Mouse (Mus musculus): ENCODE measurements around the gene Slc25a45. TPM values are rescaled to one million over a fixed set of nuclear protein-coding genes. Genes with fewer than 3 reads are reported as not detected.

The Slc25a45 gene
- polyA plus RNA-seq, 1 experiment from 2014 or later = 3.7 TPM

DNA sequence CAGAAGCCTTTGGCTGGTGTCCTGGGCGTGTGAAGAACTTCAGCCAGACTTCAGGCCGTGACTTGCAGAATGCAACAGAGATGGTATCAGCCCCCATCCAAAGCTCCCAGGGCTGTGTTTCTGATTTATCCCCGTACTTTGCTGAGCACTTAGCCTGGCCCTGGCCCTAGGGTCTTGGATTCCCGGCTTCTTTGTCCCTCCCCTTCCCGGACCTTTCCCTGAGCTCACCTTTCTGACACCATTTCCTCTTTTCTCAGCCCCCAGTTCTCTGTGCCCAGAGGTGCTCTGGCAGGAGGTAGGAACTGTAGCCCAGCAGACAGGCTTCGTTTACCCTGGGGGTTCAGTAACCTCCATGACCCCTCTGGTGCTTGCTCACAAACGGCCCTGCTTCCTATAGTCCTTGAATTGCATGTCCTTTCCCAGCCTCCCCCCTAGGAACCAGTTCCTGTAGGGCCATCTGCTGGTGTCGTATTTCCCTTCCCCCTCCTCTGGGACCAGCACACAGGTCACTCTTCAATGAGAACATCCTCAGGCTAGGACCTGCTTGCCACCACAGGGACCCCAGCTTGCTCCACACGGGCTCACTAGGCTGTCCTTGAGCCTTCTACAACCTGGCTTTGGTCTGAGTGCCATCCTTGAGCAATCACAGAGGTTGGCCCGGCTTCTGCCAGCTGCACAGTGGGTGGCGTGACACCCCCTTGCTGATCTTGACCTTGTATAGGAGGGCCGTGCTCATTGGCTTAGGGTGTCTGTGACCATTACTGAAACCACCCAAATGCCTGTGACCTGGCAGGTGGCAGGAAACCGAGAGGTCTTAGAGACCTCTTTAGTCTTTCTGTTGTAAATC lies 28.6 kb upstream of the Slc25a45 start:
- Histone ChIP-seq H3K9ac (peak overlapping the region; percentile 86), H3K4me2 (peak overlapping the region; percentile 80), H3K36me3 (peaks cover 30% of the 10 kb centered on the region), H3K27ac (replicated peaks) (peak overlapping the region; percentile 100), H3K4me3 (peak overlapping the region; percentile 40), H3K27me3 (replicated peaks) (no peaks in the 10 kb centered on the region), H3K4me1 (peaks cover 85% of the 10 kb centered on the region), H3K9me3 (no peaks in the 10 kb centered on the region)
- 29% methylated on average over 13 of the region's 13 CpGs for WGBS
- ATAC-seq (ENCODE audit: extremely low read depth, insufficient number of reproducible peaks, low FRiP score, low TSS enrichment) = no peak

DNA sequence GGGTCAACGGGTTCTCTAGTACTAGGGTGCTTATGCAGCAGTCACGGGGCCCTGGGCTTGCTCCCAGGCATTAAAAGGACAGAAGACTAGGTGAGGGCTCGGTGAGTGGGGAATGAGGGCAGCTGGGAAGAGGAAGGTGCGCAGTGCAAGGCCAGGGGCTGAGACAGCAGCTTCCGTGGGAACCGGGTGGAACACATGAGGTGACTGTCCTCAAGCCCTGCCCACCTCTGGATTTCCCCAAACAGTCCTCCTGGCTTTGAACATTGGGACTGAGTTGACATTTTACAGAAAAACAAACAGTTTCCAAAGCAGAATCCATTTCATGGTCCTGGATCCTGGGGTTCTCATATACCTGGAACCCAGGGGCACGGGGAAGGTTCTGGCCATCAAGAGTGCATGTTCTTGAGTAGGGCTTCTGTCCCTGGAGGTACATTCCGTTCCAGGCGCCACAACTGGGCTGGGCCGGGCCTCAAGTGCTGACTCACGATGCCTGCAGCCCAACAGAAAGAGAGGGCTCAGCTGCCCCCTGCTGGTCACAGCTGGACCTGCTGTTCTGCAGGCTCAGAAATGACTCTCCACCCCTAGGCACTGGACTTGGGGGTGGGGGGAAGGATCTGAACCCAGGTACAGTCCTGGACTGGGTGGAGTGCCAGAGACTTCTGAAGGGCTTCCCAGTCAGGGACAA lies 27.6 kb upstream of the Slc25a45 start:
- Histone ChIP-seq H3K9me3 (no peaks in the 10 kb centered on the region), H3K27me3 (replicated peaks) (no peaks in the 10 kb centered on the region), H3K27ac (replicated peaks) (peak overlapping the region; percentile 100), H3K4me2 (peak overlapping the region; percentile 80), H3K36me3 (peaks cover 38% of the 10 kb centered on the region), H3K9ac (peak overlapping the region; percentile 86), H3K4me1 (peaks cover 75% of the 10 kb centered on the region), H3K4me3 (peak overlapping the region; percentile 40)
- 0 out of 2 replicates have a peak, but pooled peaks have one; percentile 19 for ATAC-seq (ENCODE audit: extremely low read depth, insufficient number of reproducible peaks, low FRiP score, low TSS enrichment)
- 26% methylated on average over 11 of the region's 11 CpGs for WGBS

- Histone ChIP-seq H3K9ac (peak overlapping the region; percentile 42), H3K4me2 (peak overlapping the region; percentile 80), H3K27me3 (replicated peaks) (no peaks in the 10 kb centered on the region), H3K4me3 (no peak overlapping the region), H3K9me3 (no peaks in the 10 kb centered on the region), H3K27ac (replicated peaks) (peak overlapping the region; percentile 100; the same call in 1 of the 2 replicates), H3K4me1 (peaks cover 70% of the 10 kb centered on the region), H3K36me3 (peaks cover 47% of the 10 kb centered on the region)
- no peak for ATAC-seq (ENCODE audit: extremely low read depth, insufficient number of reproducible peaks, low FRiP score, low TSS enrichment)
- WGBS = 76% methylated on average over 3 of the region's 3 CpGs
Measured at GRCm38 (mm10) chr19:5850860-5851259, 26.7 kb upstream of the Slc25a45 start.

- Histone ChIP-seq H3K27ac (replicated peaks) (peak overlapping the region; percentile 88), H3K36me3 (peaks cover 53% of the 10 kb centered on the region), H3K4me2 (peak overlapping the region; percentile 80), H3K4me3 (peak overlapping the region; percentile 15; the same call in 1 of the 2 replicates), H3K9ac (peak overlapping the region; percentile 77), H3K9me3 (no peaks in the 10 kb centered on the region), H3K27me3 (replicated peaks) (no peaks in the 10 kb centered on the region), H3K4me1 (peaks cover 66% of the 10 kb centered on the region)
- no peak for ATAC-seq (ENCODE audit: extremely low read depth, insufficient number of reproducible peaks, low FRiP score, low TSS enrichment)
- WGBS = 33% methylated on average over 5 of the region's 5 CpGs
Measured at GRCm38 (mm10) chr19:5851481-5851971, 26.1 kb upstream of the Slc25a45 start.

GRCm38 (mm10) chr19:5852035-5852722 lies 25.4 kb upstream of the Slc25a45 start:
- WGBS = 41% methylated on average over 12 of the region's 12 CpGs
- Histone ChIP-seq H3K36me3 (peaks cover 60% of the 10 kb centered on the region), H3K4me1 (peaks cover 60% of the 10 kb centered on the region), H3K9me3 (no peaks in the 10 kb centered on the region), H3K4me3 (0 out of 2 replicates have a peak overlapping the region, but pooled peaks have one; percentile 5), H3K27me3 (replicated peaks) (no peaks in the 10 kb centered on the region), H3K9ac (peak overlapping the region; percentile 77), H3K4me2 (peak overlapping the region; percentile 80), H3K27ac (replicated peaks) (peak overlapping the region; percentile 88)
- no peak for ATAC-seq (ENCODE audit: extremely low read depth, insufficient number of reproducible peaks, low FRiP score, low TSS enrichment)

DNA sequence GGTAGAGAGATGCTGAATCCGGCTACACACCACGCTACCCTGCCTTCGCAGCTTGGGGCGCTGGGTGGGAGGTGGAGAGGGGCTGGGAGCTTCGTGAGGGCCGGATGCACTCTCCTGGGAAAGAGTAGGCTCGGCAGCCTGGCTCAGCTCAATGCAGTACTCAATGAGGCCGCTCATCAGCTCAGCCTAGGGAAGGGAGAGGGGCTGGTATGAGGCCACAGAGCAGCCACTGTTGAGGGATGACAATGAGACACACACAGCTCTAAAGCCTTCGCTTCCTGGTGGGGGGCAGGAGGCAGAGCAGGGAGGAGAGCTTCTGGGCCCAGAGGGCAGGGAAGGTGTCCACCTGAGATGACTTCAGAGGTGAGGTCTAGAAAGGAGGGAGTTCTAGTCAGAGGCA lies 21.0 kb upstream of the Slc25a45 start:
- Histone ChIP-seq H3K9ac (no peak overlapping the region), H3K27ac (replicated peaks) (no peak overlapping the region), H3K4me1 (peaks cover 16% of the 10 kb centered on the region), H3K4me3 (no peak overlapping the region), H3K36me3 (peaks cover 95% of the 10 kb centered on the region), H3K27me3 (replicated peaks) (no peaks in the 10 kb centered on the region), H3K4me2 (no peak overlapping the region), H3K9me3 (no peaks in the 10 kb centered on the region)
- WGBS = 86% methylated on average over 9 of the region's 9 CpGs
- no peak for ATAC-seq (ENCODE audit: extremely low read depth, insufficient number of reproducible peaks, low FRiP score, low TSS enrichment)

DNA sequence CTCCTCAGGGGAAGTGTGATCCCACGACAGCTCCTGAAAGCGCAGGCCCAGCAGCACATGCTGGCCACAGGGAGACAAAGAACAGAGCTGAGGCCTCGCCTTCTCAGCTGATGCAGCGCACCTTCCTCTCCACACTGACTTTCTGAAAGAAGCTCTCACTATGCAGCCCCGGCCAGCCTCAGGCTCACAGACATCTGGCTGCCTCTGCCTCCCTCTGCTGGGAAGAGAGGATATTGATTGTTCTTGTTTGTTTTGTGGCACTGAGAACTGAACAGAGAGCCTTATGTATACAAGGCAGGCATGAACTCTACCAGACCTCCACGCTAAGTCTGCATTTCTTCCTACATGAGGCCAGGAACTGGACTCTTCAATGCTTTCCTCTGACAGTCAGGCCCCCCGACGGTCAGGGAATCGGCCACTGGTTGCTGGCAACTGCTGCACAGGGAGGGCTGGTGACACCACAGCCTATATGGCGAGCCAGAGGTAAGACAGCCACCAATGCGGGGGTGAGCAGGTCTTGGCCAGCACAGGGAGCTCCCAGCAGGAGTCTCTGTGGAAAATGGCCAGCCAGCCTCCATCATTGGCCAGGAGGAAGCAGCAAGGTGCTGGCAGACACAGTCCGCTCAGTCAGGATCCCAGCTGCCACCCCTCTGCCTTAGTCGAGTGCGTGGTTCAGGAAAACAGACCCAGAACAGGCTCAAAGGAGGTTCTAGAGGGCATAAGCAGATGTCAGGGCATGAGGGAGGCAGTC lies 15.1 kb upstream of the Slc25a45 start:
- Histone ChIP-seq H3K36me3 (peaks cover 100% of the 10 kb centered on the region), H3K27ac (replicated peaks) (no peak overlapping the region), H3K4me3 (no peak overlapping the region), H3K4me2 (no peak overlapping the region), H3K27me3 (replicated peaks) (no peaks in the 10 kb centered on the region), H3K9ac (no peak overlapping the region), H3K4me1 (peaks cover 14% of the 10 kb centered on the region), H3K9me3 (no peaks in the 10 kb centered on the region)
- ATAC-seq (ENCODE audit: extremely low read depth, insufficient number of reproducible peaks, low FRiP score, low TSS enrichment) = no peak
- 95% methylated on average over 14 of the region's 14 CpGs for WGBS

GRCm38 (mm10) chr19:5863776-5864175 lies 13.8 kb upstream of the Slc25a45 start:
- H3K9me3 ChIP-seq = no peaks in the 10 kb centered on the region

DNA sequence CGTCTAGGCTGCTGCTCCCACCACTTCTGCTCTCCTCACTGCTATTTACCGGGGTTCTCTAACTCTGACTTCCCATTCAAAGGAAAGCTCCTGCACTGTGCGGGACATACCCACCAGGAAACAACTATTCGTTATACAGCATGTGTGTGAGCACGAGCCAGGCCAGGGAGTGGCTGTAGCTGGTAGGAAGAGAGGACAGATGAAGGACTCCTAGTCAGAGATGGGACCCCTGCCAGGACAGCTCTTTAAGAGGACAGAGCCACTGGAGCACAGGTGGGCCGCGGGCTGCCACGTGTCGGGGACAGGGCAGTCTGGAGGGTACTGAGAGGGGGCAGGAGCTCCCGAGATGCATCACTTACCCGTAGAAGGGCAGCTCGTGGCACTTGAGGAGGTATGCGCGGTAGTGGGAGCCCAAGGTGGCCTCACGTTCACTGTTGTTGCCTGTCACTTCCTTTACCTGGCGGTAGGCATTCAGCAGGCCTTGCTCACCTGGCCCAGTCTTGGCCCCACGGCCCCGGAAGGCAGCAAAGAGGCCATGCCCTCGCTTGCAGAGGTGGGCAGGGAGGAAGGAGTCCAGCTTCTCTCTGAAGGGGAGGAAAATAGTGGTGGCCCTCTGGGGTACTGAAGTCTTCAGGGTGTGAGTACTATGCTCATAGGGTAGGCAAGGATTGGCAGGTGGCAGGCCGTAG lies 12.8 kb upstream of the Slc25a45 start:
- Histone ChIP-seq H3K4me1 (peaks cover 14% of the 10 kb centered on the region), H3K27me3 (replicated peaks) (no peaks in the 10 kb centered on the region), H3K4me3 (no peak overlapping the region), H3K4me2 (no peak overlapping the region), H3K9ac (0 out of 2 replicates have a peak overlapping the region, but pooled peaks have one; percentile 19), H3K9me3 (no peaks in the 10 kb centered on the region), H3K27ac (replicated peaks) (no peak overlapping the region), H3K36me3 (peaks cover 100% of the 10 kb centered on the region)
- no peak for ATAC-seq (ENCODE audit: extremely low read depth, insufficient number of reproducible peaks, low FRiP score, low TSS enrichment)
- WGBS = 84% methylated on average over 20 of the region's 20 CpGs

More at GRCm38 (mm10) chr19:5863776-5864175, 13.8 kb upstream of the Slc25a45 start:
- H3K4me2 ChIP-seq = no peak overlapping the region
- H3K4me1 ChIP-seq = peaks cover 14% of the 10 kb centered on the region
- no peak for ATAC-seq (ENCODE audit: extremely low read depth, insufficient number of reproducible peaks, low FRiP score, low TSS enrichment)
- H3K9ac ChIP-seq = peak overlapping the region; percentile 33; the same call in 1 of the 2 replicates
- H3K27me3 ChIP-seq (replicated peaks) = no peaks in the 10 kb centered on the region
- H3K4me3 ChIP-seq = no peak overlapping the region
- peak overlapping the region; percentile 32; the same call in 1 of the 2 replicates for H3K27ac ChIP-seq (replicated peaks)
- peaks cover 100% of the 10 kb centered on the region for H3K36me3 ChIP-seq
- WGBS = 80% methylated on average over 5 of the region's 5 CpGs

DNA sequence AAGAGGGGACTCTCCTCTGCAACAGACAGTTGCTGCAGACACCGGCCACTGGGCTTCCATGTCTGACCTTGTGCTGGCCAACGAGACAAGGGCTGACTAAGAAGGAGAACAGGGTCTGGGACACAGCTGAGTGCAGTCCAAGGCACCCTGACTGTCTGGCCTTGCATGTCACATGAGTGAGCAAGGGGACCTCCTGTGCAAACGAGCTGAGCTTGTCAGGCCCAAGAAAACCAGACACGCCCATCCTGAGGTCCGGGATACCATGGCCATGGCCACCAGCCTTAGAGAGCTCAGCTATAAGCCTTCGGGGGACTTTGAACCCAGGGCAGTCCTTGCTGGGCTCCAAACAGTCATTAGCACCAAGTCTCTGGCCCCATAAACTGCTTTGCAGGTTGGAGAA lies 9.5 kb upstream of the Slc25a45 start:
- peaks cover 42% of the 10 kb centered on the region for H3K4me1 ChIP-seq
- H3K9me3 ChIP-seq = no peaks in the 10 kb centered on the region
- no peak overlapping the region for H3K4me3 ChIP-seq
- H3K4me2 ChIP-seq = no peak overlapping the region
- H3K9ac ChIP-seq = no peak overlapping the region
- no peak for ATAC-seq (ENCODE audit: extremely low read depth, insufficient number of reproducible peaks, low FRiP score, low TSS enrichment)
- H3K27ac ChIP-seq (replicated peaks) = no peak overlapping the region
- 76% methylated on average over 6 of the region's 6 CpGs for WGBS
- H3K36me3 ChIP-seq = peaks cover 87% of the 10 kb centered on the region
- H3K27me3 ChIP-seq (replicated peaks) = no peaks in the 10 kb centered on the region

Measured in heart, embryonic 13.5 days (tissue).